Mouse (Mus musculus): ENCODE measurements at regions not wholly inside any gene's neighbourhood (a gene's known extent, or its start where the extent isn't known, plus 50 kb on each side); places are given as distances from the start of the nearest gene placed in this dataset.

DNA sequence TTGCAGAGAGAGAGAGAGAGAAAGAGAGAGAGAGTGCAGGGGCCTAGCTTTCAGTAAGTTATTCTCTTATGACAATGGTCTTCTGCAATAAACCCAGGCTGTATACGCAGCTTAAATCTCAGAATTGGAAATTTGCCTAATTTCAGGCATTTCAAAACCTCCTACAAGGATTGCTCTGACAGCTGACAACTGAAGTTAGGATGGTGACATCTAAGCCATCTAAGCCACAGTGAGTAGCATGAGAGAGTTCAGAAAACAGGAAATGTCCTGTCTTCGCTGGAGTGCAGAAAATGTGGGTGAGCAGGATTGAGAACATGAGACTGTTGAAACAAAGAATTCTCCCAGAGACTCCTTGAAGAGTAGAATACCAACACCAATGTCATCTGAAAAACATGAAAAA, 56.8 kb downstream of the Fam110c start:
- ATAC-seq (replicated peaks; ENCODE audit: low FRiP score) = no peak
- Histone ChIP-seq H3K9ac (no peak overlapping the region), H3K27me3 (no peaks in the 10 kb centered on the region), H3K4me1 (0 out of 2 replicates have a peak, but pooled peaks cover 5% of the 10 kb centered on the region), H3K4me2 (no peak overlapping the region), H3K4me3 (replicated peaks) (no peak overlapping the region), H3K27ac (no peak overlapping the region), H3K36me3 (no peaks in the 10 kb centered on the region), H3K9me3 (replicated peaks) (no peaks in the 10 kb centered on the region)
- WGBS = 60% methylated on average over 2 of the region's 2 CpGs

DNA sequence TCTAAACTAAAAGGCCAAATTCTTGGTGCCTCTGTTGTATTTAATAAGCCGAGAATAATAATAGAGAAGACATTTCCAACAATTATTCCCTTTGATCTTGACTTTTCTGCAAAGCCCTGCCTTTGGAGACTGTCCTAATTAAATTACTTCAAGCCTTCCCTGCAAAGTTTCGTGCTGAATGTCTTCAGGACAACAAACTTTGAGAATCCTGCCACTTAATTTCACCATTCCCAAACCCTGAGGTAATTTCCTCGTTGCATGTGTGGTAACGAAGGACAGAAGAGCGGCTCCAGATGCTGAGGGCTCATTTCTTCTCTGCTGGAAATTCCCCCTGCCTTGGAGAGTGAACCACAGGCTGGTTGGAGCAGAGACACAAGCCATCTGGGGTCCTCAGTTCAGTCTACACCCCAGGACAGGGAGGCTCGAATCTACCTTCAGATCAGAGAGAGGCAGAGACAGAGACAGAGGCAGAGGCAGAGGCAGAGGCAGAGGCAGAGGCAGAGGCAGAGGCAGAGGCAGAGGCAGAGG, 60.9 kb downstream of the Fam110c start:
- H3K27ac ChIP-seq = peak overlapping the region; percentile 32
- no peak overlapping the region for H3K4me3 ChIP-seq (replicated peaks)
- H3K9ac ChIP-seq = no peak overlapping the region
- H3K36me3 ChIP-seq = no peaks in the 10 kb centered on the region
- no peaks in the 10 kb centered on the region for H3K27me3 ChIP-seq
- H3K4me2 ChIP-seq = no peak overlapping the region
- no peak for ATAC-seq (replicated peaks; ENCODE audit: low FRiP score)
- no peaks in the 10 kb centered on the region for H3K9me3 ChIP-seq (replicated peaks)
- WGBS = 72% methylated on average over 6 of the region's 6 CpGs
- H3K4me1 ChIP-seq = peaks cover 15% of the 10 kb centered on the region; the same call in 1 of the 2 replicates

DNA sequence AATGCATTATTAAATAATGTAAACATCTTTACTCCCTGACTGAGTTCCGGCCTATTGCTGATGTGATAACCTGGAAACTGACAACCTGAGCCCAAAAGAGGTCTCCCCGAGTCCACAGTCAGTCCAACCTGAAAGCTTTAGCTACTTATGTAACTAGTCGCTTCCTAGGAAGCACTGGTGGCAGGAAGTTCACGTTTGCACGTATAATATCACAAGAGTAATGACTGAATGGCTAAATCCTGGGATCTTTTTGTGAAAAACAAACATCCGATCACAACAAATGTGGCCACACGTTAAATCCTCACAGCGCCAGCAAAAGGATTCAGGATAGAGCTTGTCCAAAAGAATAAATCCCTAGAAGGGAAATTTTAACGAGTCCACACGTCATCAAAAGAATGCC, 62.7 kb downstream of the Fam110c start:
- ATAC-seq (replicated peaks; ENCODE audit: low FRiP score) = no peak
- H3K27ac ChIP-seq = no peak overlapping the region
- no peaks in the 10 kb centered on the region for H3K27me3 ChIP-seq
- no peak overlapping the region for H3K4me3 ChIP-seq (replicated peaks)
- H3K4me1 ChIP-seq = peaks cover 15% of the 10 kb centered on the region; the same call in 1 of the 2 replicates
- H3K9ac ChIP-seq = no peak overlapping the region
- no peaks in the 10 kb centered on the region for H3K36me3 ChIP-seq
- 70% methylated on average over 10 of the region's 10 CpGs for WGBS
- no peaks in the 10 kb centered on the region for H3K9me3 ChIP-seq (replicated peaks)
- H3K4me2 ChIP-seq = no peak overlapping the region

DNA sequence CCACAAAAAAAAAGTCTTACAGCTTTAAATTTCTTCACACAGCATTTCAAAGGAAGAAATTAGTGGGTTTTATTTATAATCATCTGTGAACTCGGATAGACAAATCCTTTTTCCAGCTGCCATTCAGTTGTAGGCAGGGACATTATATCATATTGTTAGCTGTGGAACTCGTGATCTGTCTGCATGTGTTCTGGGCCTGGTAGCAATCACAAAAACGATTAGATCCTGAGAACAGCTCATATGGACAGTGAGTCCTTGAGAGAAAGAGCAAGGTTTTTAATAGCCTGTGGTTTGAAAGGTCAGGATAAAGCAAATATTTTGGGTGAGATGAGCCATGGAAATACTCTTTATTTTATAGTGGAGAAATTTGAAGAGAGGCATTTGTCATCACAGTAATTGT, 63.2 kb downstream of the Fam110c start:
- ATAC-seq (replicated peaks; ENCODE audit: low FRiP score) = no peak
- Histone ChIP-seq H3K4me1 (peaks cover 15% of the 10 kb centered on the region; the same call in 1 of the 2 replicates), H3K4me2 (no peak overlapping the region), H3K9me3 (replicated peaks) (no peaks in the 10 kb centered on the region), H3K9ac (no peak overlapping the region), H3K27ac (0 out of 2 replicates have a peak overlapping the region, but pooled peaks have one; percentile 46), H3K36me3 (no peaks in the 10 kb centered on the region), H3K27me3 (no peaks in the 10 kb centered on the region), H3K4me3 (replicated peaks) (no peak overlapping the region)
- 26% methylated on average over 3 of the region's 3 CpGs for WGBS

DNA sequence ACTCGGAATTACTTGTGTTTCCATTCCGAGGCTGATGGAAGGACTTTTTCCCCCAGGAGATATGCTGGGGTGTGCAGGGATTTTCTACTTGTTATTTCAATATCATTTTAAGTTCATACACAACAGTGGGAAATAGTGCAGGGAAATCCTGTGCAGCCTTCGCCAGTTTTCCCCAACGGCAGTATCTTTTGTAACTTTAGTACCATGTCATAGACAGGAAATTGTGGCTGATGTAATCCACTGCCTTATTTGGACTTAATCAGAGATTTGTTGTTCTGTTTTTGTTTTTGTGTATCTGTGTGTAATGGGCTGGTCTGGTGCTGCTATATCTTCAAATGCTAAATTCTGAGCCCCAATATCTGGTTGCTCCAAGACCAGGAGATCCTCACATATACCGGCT, 63.8 kb downstream of the Fam110c start:
- H3K9ac ChIP-seq = no peak overlapping the region
- no peak for ATAC-seq (replicated peaks; ENCODE audit: low FRiP score)
- H3K27ac ChIP-seq = 0 out of 2 replicates have a peak overlapping the region, but pooled peaks have one; percentile 46
- no peaks in the 10 kb centered on the region for H3K9me3 ChIP-seq (replicated peaks)
- H3K4me1 ChIP-seq = peaks cover 15% of the 10 kb centered on the region; the same call in 1 of the 2 replicates
- H3K27me3 ChIP-seq = no peaks in the 10 kb centered on the region
- H3K4me2 ChIP-seq = no peak overlapping the region
- no peak overlapping the region for H3K4me3 ChIP-seq (replicated peaks)
- no peaks in the 10 kb centered on the region for H3K36me3 ChIP-seq
- 44% methylated on average over 5 of the region's 5 CpGs for WGBS

DNA sequence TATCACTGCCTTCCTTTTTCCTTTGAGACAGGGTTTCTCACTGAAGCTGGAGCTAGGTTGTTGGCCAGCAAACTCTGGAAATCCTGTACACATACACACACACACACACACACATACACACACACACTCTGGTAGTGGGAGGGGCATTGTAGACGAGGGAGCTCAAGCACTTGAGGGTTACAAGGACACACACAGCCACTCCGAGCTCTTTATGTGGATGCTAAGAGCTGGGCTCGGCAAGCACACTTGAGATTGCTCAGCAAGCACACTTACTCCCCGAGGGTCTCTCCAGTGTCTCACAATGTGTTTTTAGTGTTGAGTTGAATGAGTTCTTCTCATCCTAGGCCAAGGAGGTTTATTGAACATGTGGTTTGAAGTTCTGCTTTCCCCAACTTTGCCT, 66.2 kb downstream of the Fam110c start:
- Histone ChIP-seq H3K4me1 (peaks cover 10% of the 10 kb centered on the region; the same call in 1 of the 2 replicates), H3K9ac (no peak overlapping the region), H3K4me2 (no peak overlapping the region), H3K36me3 (no peaks in the 10 kb centered on the region), H3K9me3 (replicated peaks) (no peaks in the 10 kb centered on the region), H3K27ac (no peak overlapping the region), H3K4me3 (replicated peaks) (no peak overlapping the region), H3K27me3 (no peaks in the 10 kb centered on the region)
- WGBS = 73% methylated on average over 4 of the region's 4 CpGs
- no peak for ATAC-seq (replicated peaks; ENCODE audit: low FRiP score)

DNA sequence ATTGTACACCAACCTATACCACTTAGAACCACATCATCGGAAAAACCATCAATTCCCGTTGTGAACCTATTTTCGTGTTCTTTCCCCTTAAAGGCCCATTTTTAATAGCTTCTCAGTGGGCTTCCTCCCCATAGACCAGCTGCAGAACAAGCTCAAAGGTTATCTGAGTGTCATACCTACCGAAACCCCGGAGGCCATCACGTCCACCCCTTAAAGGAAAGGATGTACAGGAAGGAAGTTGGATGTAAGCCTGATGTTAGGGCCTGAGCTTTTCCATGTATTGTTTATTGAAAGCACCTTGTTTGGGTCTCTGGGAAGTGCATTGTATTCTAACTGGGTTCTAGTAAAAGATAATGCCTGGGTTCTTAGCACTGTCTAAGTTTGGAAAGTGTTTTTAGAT, 69.6 kb downstream of the Fam110c start:
- 82% methylated on average over 6 of the region's 6 CpGs for WGBS
- Histone ChIP-seq H3K9ac (no peak overlapping the region), H3K9me3 (replicated peaks) (no peaks in the 10 kb centered on the region), H3K4me1 (peaks cover 7% of the 10 kb centered on the region), H3K4me3 (replicated peaks) (no peak overlapping the region), H3K27me3 (no peaks in the 10 kb centered on the region), H3K4me2 (no peak overlapping the region), H3K27ac (no peak overlapping the region), H3K36me3 (no peaks in the 10 kb centered on the region)
- ATAC-seq (replicated peaks; ENCODE audit: low FRiP score) = no peak

DNA sequence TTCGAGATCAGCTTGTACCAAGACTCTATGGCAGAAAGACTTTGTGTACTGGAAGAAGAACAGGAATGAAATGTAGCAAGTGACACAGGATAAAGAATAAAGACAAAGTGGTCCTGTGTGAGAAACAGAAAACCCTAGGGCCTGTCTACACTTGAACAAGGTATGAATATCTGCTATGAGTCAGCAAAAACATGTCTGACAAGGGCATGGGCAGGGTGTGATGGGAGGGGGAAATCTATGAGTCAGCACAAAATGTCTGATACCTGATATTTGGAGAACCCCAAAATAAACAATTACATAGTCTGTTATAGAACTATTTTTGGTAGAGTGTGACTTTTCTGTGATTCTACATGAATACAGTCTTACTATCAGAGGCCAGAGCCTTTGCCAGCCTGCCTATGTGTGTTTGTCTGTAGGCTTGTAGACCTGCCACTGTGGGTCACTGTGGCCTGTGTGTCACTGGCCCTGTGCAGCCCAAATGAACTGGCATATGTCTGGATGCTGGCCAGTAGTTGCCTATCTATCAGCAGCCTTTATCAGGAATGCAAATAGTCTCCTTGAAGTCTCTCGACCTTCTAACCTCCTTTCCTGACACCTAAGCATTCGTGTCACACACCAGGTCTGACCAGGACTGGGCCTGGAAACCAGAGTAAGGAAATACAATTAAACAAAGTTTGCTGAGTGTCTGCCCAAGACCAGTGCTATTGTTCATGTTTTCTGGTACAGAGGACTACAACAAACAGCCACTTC, 71.5 kb downstream of the Fam110c start:
- Histone ChIP-seq H3K4me1 (peaks cover 22% of the 10 kb centered on the region), H3K9me3 (replicated peaks) (no peaks in the 10 kb centered on the region), H3K4me3 (replicated peaks) (no peak overlapping the region), H3K27ac (peak overlapping the region; percentile 18; the same call in 1 of the 2 replicates), H3K9ac (no peak overlapping the region), H3K4me2 (no peak overlapping the region), H3K36me3 (no peaks in the 10 kb centered on the region), H3K27me3 (no peaks in the 10 kb centered on the region)
- WGBS = 67% methylated on average over 3 of the region's 3 CpGs
- ATAC-seq (replicated peaks; ENCODE audit: low FRiP score) = no peak; the same call in 1 of the 2 replicates

DNA sequence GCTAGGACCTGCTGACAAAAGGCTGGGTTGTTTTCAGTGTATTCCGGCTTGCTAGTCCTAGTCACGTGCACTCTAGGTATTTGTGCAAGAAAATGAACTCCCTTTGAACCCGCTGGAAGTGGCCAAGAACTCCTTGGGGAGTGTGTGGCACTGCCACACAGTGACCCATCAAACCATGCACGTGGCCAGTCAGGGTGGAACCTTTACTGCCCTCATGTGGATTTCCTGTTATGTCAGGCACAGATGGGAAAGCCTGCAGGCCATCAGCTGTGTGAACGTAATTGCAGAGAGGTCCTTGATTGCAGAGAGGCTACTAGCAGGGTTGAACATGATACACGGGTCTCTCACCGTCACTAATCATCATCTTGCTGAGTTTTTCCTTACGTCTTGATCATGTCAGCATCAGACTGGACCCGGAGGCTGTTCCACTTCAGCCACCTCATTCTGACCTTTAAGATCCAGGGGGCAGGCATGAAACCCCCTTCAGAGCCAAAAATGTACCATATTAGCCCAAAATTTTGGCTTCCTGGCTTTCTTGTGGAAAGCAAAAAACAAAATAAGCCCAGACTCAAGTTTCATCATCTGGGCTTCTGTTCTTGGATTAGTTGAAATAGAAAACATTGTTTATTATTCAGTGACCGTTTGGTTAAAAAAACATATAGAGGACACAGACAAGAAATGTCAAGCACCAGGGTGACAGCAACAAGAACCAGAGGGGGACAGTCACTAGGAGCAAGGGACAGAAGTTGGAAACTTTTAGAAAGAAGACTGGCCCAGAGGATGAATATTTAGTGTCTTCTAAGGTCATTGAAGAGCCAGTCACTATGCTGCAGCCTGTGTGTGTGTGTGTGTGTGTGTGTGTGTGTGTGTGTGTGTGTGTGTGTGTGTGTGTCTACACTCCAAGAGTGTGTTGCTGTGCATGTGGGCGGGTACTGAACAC, 75.0 kb downstream of the Fam110c start:
- H3K4me2 ChIP-seq = no peak overlapping the region
- H3K4me1 ChIP-seq = peaks cover 22% of the 10 kb centered on the region
- 38% methylated on average over 11 of the region's 11 CpGs for WGBS
- H3K4me3 ChIP-seq (replicated peaks) = no peak overlapping the region
- H3K9ac ChIP-seq = no peak overlapping the region
- no peaks in the 10 kb centered on the region for H3K9me3 ChIP-seq (replicated peaks)
- ATAC-seq (replicated peaks; ENCODE audit: low FRiP score) = 0 out of 2 replicates have a peak, but pooled peaks have one; percentile 33
- H3K36me3 ChIP-seq = no peaks in the 10 kb centered on the region
- H3K27me3 ChIP-seq = no peaks in the 10 kb centered on the region
- H3K27ac ChIP-seq = peak overlapping the region; percentile 60

DNA sequence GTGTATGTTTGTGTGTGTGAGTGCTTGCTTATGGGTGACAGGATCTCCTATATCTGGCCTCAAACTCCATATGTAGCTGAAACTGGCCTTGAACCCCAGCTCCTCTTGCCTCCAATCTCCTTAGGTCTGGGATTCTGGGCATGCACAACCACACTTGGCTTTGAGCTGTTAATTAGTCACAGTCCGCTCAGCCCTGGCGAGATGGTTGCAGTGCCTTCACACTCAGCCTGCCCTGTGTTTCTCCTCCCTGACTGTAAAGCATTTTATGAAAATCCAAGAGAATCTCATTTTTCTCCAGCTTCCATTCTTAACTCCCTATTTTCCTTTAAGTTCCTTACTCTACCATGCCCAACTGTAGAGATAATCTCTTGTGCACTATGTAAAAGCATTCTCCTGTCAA, 80.1 kb downstream of the Fam110c start:
- Histone ChIP-seq H3K4me2 (no peak overlapping the region), H3K4me3 (replicated peaks) (no peak overlapping the region), H3K27me3 (no peaks in the 10 kb centered on the region), H3K36me3 (no peaks in the 10 kb centered on the region), H3K9me3 (replicated peaks) (no peaks in the 10 kb centered on the region), H3K9ac (no peak overlapping the region), H3K27ac (no peak overlapping the region), H3K4me1 (peaks cover 27% of the 10 kb centered on the region)
- no peak for ATAC-seq (replicated peaks; ENCODE audit: low FRiP score)
- 65% methylated on average over 2 of the region's 2 CpGs for WGBS

DNA sequence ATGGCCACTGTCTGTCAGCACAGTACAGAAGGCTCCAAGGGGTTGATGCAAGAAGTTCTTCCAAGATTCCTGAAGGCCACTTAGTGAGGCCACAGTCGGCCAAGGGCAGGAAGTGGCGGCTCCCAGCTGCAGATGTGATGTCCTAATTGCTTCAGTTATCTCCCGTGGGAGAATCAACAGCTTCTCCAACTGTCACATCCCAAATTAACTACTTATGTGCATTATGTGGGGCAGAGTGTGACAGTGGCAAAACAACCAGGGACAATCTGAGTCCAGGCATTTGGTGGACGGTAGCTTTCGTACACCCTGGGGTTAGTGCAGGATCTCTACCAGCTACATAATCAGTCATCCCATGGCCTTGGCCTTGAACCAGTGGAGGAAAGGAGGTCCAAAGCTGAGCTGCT, 80.9 kb downstream of the Fam110c start:
- no peak overlapping the region for H3K27ac ChIP-seq
- ATAC-seq (replicated peaks; ENCODE audit: low FRiP score) = no peak
- H3K36me3 ChIP-seq = no peaks in the 10 kb centered on the region

More for the DNA sequence above, 80.9 kb downstream of the Fam110c start:
- Histone ChIP-seq H3K4me3 (replicated peaks) (no peak overlapping the region), H3K27me3 (no peaks in the 10 kb centered on the region), H3K9me3 (replicated peaks) (no peaks in the 10 kb centered on the region), H3K9ac (no peak overlapping the region), H3K4me1 (peaks cover 19% of the 10 kb centered on the region), H3K4me2 (no peak overlapping the region)
- 52% methylated on average over 5 of the region's 5 CpGs for WGBS
